In genomic region chr11:103268350-103268749, GRCm38 (mm10) we compare ENCODE assay signal across 10 mouse cellular contexts. TPM values are rescaled to one million over a fixed set of nuclear protein-coding genes. Genes with fewer than 3 reads are reported as not detected.
A peak's percentile ranks its signal among the peaks of the same experiment; 100 is the strongest.
DNase-seq lines count a peak whose midpoint lies in the region; TF ChIP-seq lines count a peak whose summit lies in the region.
"Had no signal": no experiment of that assay in that cellular context is flagged by ENCODE, and none has a peak within 500 bp of the region (broad histone marks: within the 10 kb centered on the region; RNA-seq: fewer than 3 reads in every experiment).

No protein-coding gene starts in this region.

- peaks cover 41% of the 10 kb centered on the region for H3K4me1 ChIP-seq in heart, embryonic 10.5 days
- peaks cover 31% of the 10 kb centered on the region for H3K4me1 ChIP-seq in E14TG2a.4 (replicated peaks; ENCODE audit: low read depth, low read length)
- H3K4me1 ChIP-seq in hindbrain, embryonic 10.5 days (replicated peaks) = peaks cover 72% of the 10 kb centered on the region

- H3K27me3 ChIP-seq in heart, embryonic 10.5 days (ENCODE audit: insufficient read depth, poor library complexity, severe bottlenecking) = 0 out of 2 replicates have a peak, but pooled peaks cover 4% of the 10 kb centered on the region
- peaks cover 23% of the 10 kb centered on the region for H3K27me3 ChIP-seq in E14TG2a.4 (ENCODE audit: insufficient read depth, low read length)
- no peaks in the 10 kb centered on the region for H3K27me3 ChIP-seq in hindbrain, embryonic 10.5 days (ENCODE audit: insufficient read depth, poor library complexity, severe bottlenecking)

- TF ChIP-seq CTCF in E14TG2a.4 (conservative IDR thresholded peaks at IDR 0.05; ENCODE audit: low read length) = no peak

- H3K79me2 ChIP-seq in macrophage (ENCODE audit: inconsistent target) = peaks cover 36% of the 10 kb centered on the region

- no peaks in the 10 kb centered on the region for H3K9me3 ChIP-seq in heart, embryonic 10.5 days
- no peaks in the 10 kb centered on the region for H3K9me3 ChIP-seq in E14TG2a.4 (ENCODE audit: low read length)
- H3K9me3 ChIP-seq in hindbrain, embryonic 10.5 days = no peaks in the 10 kb centered on the region

- intact Hi-C loops in heart, postnatal 14 days (cut with DNase I) = no loop called here

- peak overlapping the region; percentile 92; the same call in 1 of the 2 replicates for H3K27ac ChIP-seq in heart, embryonic 10.5 days
- H3K27ac ChIP-seq in hindbrain, embryonic 10.5 days = peak overlapping the region; percentile 96
- peak overlapping the region; percentile 46; the same call in 1 of the 2 replicates for H3K27ac ChIP-seq in macrophage

- H3K4me3 ChIP-seq in heart, embryonic 10.5 days = peak overlapping the region; percentile 76; the same call in 1 of the 2 replicates
- H3K4me3 ChIP-seq in E14TG2a.4 (replicated peaks; ENCODE audit: low read length) = peak overlapping the region; percentile 88
- H3K4me3 ChIP-seq in hindbrain, embryonic 10.5 days = peak overlapping the region; percentile 80
- no peak overlapping the region for H3K4me3 ChIP-seq in macrophage (ENCODE audit: inconsistent target)

- 80% methylated on average over 4 of the region's 4 CpGs for WGBS in heart, embryonic 10.5 days
- 79% methylated on average over 4 of the region's 4 CpGs for WGBS in hindbrain, embryonic 10.5 days
- WGBS in macrophage (ENCODE audit: missing documents) = 79% methylated on average over 4 of the region's 4 CpGs

- DNase-seq in heart, embryonic 10.5 days (ENCODE audit: low spot score) = no peak
- DNase-seq in heart, postnatal 14 days = no peak
- no peak for DNase-seq in hindbrain, embryonic 10.5 days (ENCODE audit: low spot score)
- DNase-seq in urinary bladder, postnatal 10 days (ENCODE audit: low spot score) = no peak
- no peak for DNase-seq in kidney, postnatal 25 days
- DNase-seq in spleen, postnatal 10 days (ENCODE audit: low spot score in 2 of 2) = no peak

- no peaks in the 10 kb centered on the region for H3K36me3 ChIP-seq in heart, embryonic 10.5 days
- H3K36me3 ChIP-seq in E14TG2a.4 (ENCODE audit: insufficient read depth, low read length) (no peaks in the 10 kb centered on the region), macrophage (ENCODE audit: inconsistent target) (no peaks in the 10 kb centered on the region)
- no peaks in the 10 kb centered on the region for H3K36me3 ChIP-seq in hindbrain, embryonic 10.5 days

RNA-seq across cellular contexts. Expression of gene Map3k14, which starts 1.1 kb away (rescaled TPM):
- 1.7 and 2.1 TPM in 2 replicates for polyA plus RNA-seq in heart, embryonic 10.5 days (2016; fragmentation: Nextera tagmentation; extraction: Ambion mirVana)
- total RNA-seq in heart, postnatal 14 days (2021) = 1 to 10 TPM; 3.5 to 4.0 TPM
- polyA plus RNA-seq in hindbrain, embryonic 10.5 days (2016; fragmentation: Nextera tagmentation; extraction: Ambion mirVana) = 3.9 and 4.2 TPM in 2 replicates
- total RNA-seq in macrophage (2018; cell fraction: chromatin; rRNA removed) = 100 to 1,000 TPM in 5 of 26 experiments, 10 to 100 TPM in 21; 16.7 to 137 (median 78.1) TPM
- 10 to 100 TPM in 23 of 26 experiments, 1 to 10 TPM in 3; 7.8 to 23.6 (median 14.8) TPM for total RNA-seq in macrophage (2018; cell fraction: cytosol; rRNA removed)
- 10 to 100 TPM in 25 of 26 experiments, 1 to 10 TPM in 1; 9.3 to 75.6 (median 42.6) TPM for total RNA-seq in macrophage (2018; cell fraction: nucleus; rRNA removed)
- polyA plus RNA-seq in macrophage (2018) = 9.0 to 14.1 TPM (median 9.9 TPM) in 3 replicates

RNA-seq across cellular contexts. Expression of gene Spata32, which starts 50.1 kb away (rescaled TPM):
- polyA plus RNA-seq in heart, embryonic 10.5 days (2016; fragmentation: Nextera tagmentation; extraction: Ambion mirVana) = not detected in 2 replicates
- total RNA-seq in heart, postnatal 14 days (2021) = not detected
- polyA plus RNA-seq in hindbrain, embryonic 10.5 days (2016; fragmentation: Nextera tagmentation; extraction: Ambion mirVana) = not detected in 2 replicates
- total RNA-seq in macrophage (2018; cell fraction: chromatin; rRNA removed) = not detected
- not detected for total RNA-seq in macrophage (2018; cell fraction: cytosol; rRNA removed)
- total RNA-seq in macrophage (2018; cell fraction: nucleus; rRNA removed) = not detected
- not detected in 3 replicates for polyA plus RNA-seq in macrophage (2018)
- total RNA-seq: heart, adult 18-20 months; megakaryocyte, adult 5-6 weeks had no signal

RNA-seq across cellular contexts. Expression of gene 1700023F06Rik, which starts 60.0 kb away (rescaled TPM):
- 0.35 TPM in 1 of 2 replicates, not detected in the other for polyA plus RNA-seq in heart, embryonic 10.5 days (2016; fragmentation: Nextera tagmentation; extraction: Ambion mirVana)
- not detected for total RNA-seq in heart, postnatal 14 days (2021)
- polyA plus RNA-seq in hindbrain, embryonic 10.5 days (2016; fragmentation: Nextera tagmentation; extraction: Ambion mirVana) = 0.24 and 0.27 TPM in 2 replicates
- not detected for total RNA-seq in macrophage (2018; cell fraction: chromatin; rRNA removed)
- not detected for total RNA-seq in macrophage (2018; cell fraction: cytosol; rRNA removed)
- total RNA-seq in macrophage (2018; cell fraction: nucleus; rRNA removed) = not detected
- not detected in 3 replicates for polyA plus RNA-seq in macrophage (2018)
- total RNA-seq: heart, adult 18-20 months; megakaryocyte, adult 5-6 weeks had no signal

Comparison
In these comparisons a context has a peak if more than half of its experiments do, and no peak if none do; other contexts are left out.
1. H3K27ac ChIP-seq: peak in every context shown above with its lines; median percentile 96 in hindbrain, embryonic 10.5 days; 92 in heart, embryonic 10.5 days; 46 in macrophage.